Mouse (Mus musculus) limb, embryonic 11.5 days (tissue): ENCODE measurements around the gene Agbl1. TPM values are rescaled to one million over a fixed set of nuclear protein-coding genes. Genes with fewer than 3 reads are reported as not detected.

Experiments
- ATAC-seq: fragments of 200-750 bp; cut with Nextera tagmentation; 2 replicates; pipeline ENCODE4 v1.8.0; 2017; ENCODE audit warnings: low read depth; ENCODE audit not compliant: insufficient number of reproducible peaks, low FRiP score, low TSS enrichment
- DNase-seq: peaks from one replicate; pipeline ENCODE4 v3.0.0-alpha.2; 2015; ENCODE audit warnings: low spot score
- H3K27ac ChIP-seq: fragments of 300-500 bp; sonication (generic); replicated peaks from 2 replicates; pipeline ENCODE4 v1.5.1; 2014; ENCODE audit warnings: low read depth, mild to moderate bottlenecking, low read length
- H3K27me3 ChIP-seq: fragments of 300-500 bp; sonication (generic); 2 replicates; pipeline ENCODE4 v1.6.1; 2014; ENCODE audit warnings: mild to moderate bottlenecking, low read length, mixed read lengths; ENCODE audit not compliant: control insufficient read depth, insufficient read depth
- H3K36me3 ChIP-seq: fragments of 300-500 bp; sonication (generic); 2 replicates; pipeline ENCODE4 v1.6.1; 2014; ENCODE audit warnings: mild to moderate bottlenecking, low read length, moderate library complexity, mixed read lengths; ENCODE audit not compliant: control insufficient read depth, insufficient read depth
- H3K4me1 ChIP-seq: fragments of 300-500 bp; sonication (generic); 2 replicates; pipeline ENCODE4 v1.6.1; 2014; ENCODE audit warnings: low read length, mixed read lengths; ENCODE audit not compliant: control insufficient read depth, insufficient read depth
- H3K4me2 ChIP-seq: fragments of 300-500 bp; sonication (generic); 2 replicates; pipeline ENCODE4 v1.6.1; 2014; ENCODE audit warnings: low read depth, mild to moderate bottlenecking, moderate library complexity; ENCODE audit not compliant: severe bottlenecking
- H3K4me3 ChIP-seq: fragments of 300-500 bp; sonication (generic); 2 replicates; pipeline ENCODE4 v1.5.1; 2014; ENCODE audit warnings: low read depth, low read length
- H3K9ac ChIP-seq: fragments of 300-500 bp; sonication (generic); 2 replicates; pipeline ENCODE4 v1.6.1; 2014; ENCODE audit warnings: mild to moderate bottlenecking, low read length
- H3K9me3 ChIP-seq: fragments of 300-500 bp; sonication (generic); 2 replicates; pipeline ENCODE4 v1.6.1; 2016; ENCODE audit warnings: low read length; ENCODE audit not compliant: control insufficient read depth
- WGBS: fragments of 180-500 bp; shearing (Covaris S2); extraction: QIAGEN DNeasy Blood & Tissue Kit; methylation state at CpG from one replicate; pipeline ENCODE4 v1.1.7; 2014; 5-methylcytosine and 5-hydroxymethylcytosine counted together
- polyA plus RNA-seq: library from polyadenylated mRNA; unstranded; fragments of >200 nt; fragmentation: Nextera tagmentation; extraction: Ambion mirVana; gene quantifications from 2 replicates; pipeline ENCODE4 v1.2.1, GENCODE M21; 2014

Agbl1 gene
- polyA plus RNA-seq, 1 experiment from 2014 or later = not detected

DNA sequence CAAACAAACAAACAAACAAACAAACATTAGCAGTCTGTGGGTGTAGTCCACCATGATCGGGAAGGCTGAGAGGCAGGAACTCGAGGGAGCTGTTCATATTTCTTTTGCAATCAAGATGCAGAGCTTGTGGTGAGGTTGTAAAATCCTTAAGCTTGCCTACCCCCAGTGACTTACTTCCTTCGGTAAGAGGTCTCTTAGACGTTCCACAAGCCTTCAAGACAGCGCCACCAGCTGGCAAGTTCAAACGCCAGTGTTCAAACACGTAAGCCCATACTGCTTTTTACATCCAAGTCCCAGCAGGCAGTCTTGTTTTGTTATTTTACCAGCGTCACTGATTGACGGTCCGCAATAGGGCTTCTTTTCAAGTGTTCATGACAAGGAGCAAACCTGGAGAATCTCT is 123.8 kb downstream of the Agbl1 start:
- Histone ChIP-seq H3K4me2 (no peak overlapping the region), H3K4me1 (no peaks in the 10 kb centered on the region), H3K4me3 (no peak overlapping the region), H3K27me3 (no peaks in the 10 kb centered on the region), H3K9ac (no peak overlapping the region), H3K36me3 (no peaks in the 10 kb centered on the region), H3K9me3 (no peaks in the 10 kb centered on the region), H3K27ac (no peak overlapping the region)
- WGBS = 47% methylated on average over 10 of the region's 10 CpGs
- DNase-seq (peak; percentile 50), ATAC-seq (no peak)

DNA sequence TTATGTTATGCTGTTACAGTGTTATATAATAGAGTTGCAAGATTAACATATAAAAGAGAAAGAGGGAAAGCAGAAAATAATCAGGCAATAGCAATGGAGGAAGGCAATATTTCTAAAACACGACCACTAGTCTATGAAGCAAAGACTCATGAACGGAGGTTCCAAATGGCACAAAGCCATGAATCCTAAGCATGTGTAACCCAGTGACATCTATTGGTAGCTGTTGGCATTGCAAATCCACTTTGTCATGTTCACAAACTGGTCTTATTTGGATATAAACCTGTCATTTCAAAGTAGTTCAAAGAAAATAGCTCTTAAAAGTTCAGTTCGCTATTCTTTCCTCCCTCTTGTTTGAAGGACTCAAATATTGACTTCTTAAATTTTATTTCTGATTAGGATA is 124.8 kb downstream of the Agbl1 start:
- H3K4me3 ChIP-seq = no peak overlapping the region
- peak; percentile 38 for DNase-seq
- H3K9ac ChIP-seq = no peak overlapping the region
- no peaks in the 10 kb centered on the region for H3K4me1 ChIP-seq
- H3K36me3 ChIP-seq = no peaks in the 10 kb centered on the region
- H3K9me3 ChIP-seq = no peaks in the 10 kb centered on the region
- H3K27me3 ChIP-seq = no peaks in the 10 kb centered on the region
- 40% methylated on average over 3 of the region's 3 CpGs for WGBS
- no peak for ATAC-seq
- no peak overlapping the region for H3K27ac ChIP-seq
- no peak overlapping the region for H3K4me2 ChIP-seq

- DNase-seq = no peak
- WGBS = 93% methylated on average over 4 of the region's 4 CpGs
Measured at GRCm38 (mm10) chr7:76371269-76371668, 141.6 kb downstream of the Agbl1 start.

DNA sequence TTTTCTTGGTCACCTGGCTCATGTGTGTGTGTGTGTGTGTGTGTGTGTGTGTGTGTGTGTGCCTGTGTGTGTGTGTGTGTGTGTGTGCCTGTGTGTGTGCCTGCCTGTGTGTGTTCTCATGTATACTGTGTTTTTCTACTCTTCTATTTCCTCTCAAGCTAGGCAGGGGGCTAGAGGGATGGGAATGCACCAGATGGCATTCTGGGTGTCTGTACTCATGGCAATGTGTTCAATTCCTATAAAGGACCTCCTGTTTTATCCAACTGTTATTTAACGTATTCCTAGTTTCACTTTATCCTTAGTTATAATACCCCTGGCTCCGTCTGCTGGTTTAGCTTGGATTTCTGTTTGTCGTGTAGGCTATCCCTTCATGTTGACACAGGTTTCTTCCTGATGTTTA is 149.8 kb downstream of the Agbl1 start:
- H3K9ac ChIP-seq = no peak overlapping the region
- DNase-seq = no peak
- H3K4me3 ChIP-seq = no peak overlapping the region
- no peaks in the 10 kb centered on the region for H3K36me3 ChIP-seq
- no peak overlapping the region for H3K4me2 ChIP-seq
- no peak overlapping the region for H3K27ac ChIP-seq
- WGBS = 94% methylated on average over 3 of the region's 3 CpGs
- no peak for ATAC-seq
- no peaks in the 10 kb centered on the region for H3K9me3 ChIP-seq
- H3K27me3 ChIP-seq = no peaks in the 10 kb centered on the region
- H3K4me1 ChIP-seq = no peaks in the 10 kb centered on the region

More at GRCm38 (mm10) chr7:76371269-76371668, 141.6 kb downstream of the Agbl1 start:
- Histone ChIP-seq H3K27me3 (no peaks in the 10 kb centered on the region), H3K36me3 (no peaks in the 10 kb centered on the region), H3K27ac (no peak overlapping the region), H3K4me2 (no peak overlapping the region), H3K9me3 (no peaks in the 10 kb centered on the region), H3K9ac (no peak overlapping the region), H3K4me1 (no peaks in the 10 kb centered on the region), H3K4me3 (no peak overlapping the region)
- no peak for ATAC-seq

- H3K4me1 ChIP-seq = no peaks in the 10 kb centered on the region
- no peak overlapping the region for H3K27ac ChIP-seq
- ATAC-seq = no peak
- no peak overlapping the region for H3K9ac ChIP-seq
- H3K36me3 ChIP-seq = no peaks in the 10 kb centered on the region
- WGBS = 78% methylated on average over 2 of the region's 2 CpGs
- no peak overlapping the region for H3K4me2 ChIP-seq
- DNase-seq = no peak
- no peaks in the 10 kb centered on the region for H3K27me3 ChIP-seq
- no peaks in the 10 kb centered on the region for H3K9me3 ChIP-seq
- H3K4me3 ChIP-seq = no peak overlapping the region
Measured at GRCm38 (mm10) chr7:76381986-76382385, 152.3 kb downstream of the Agbl1 start.

- no peak for DNase-seq
- Histone ChIP-seq H3K4me3 (no peak overlapping the region), H3K36me3 (no peaks in the 10 kb centered on the region), H3K9ac (no peak overlapping the region), H3K27ac (no peak overlapping the region), H3K9me3 (no peaks in the 10 kb centered on the region), H3K4me2 (no peak overlapping the region), H3K27me3 (no peaks in the 10 kb centered on the region), H3K4me1 (no peaks in the 10 kb centered on the region)
- 82% methylated on average over 5 of the region's 5 CpGs for WGBS
- no peak for ATAC-seq
Measured at GRCm38 (mm10) chr7:76389240-76389639, 159.6 kb downstream of the Agbl1 start.

- H3K27ac ChIP-seq = no peak overlapping the region
- no peak for ATAC-seq
Measured at GRCm38 (mm10) chr7:76392296-76392940, 162.7 kb downstream of the Agbl1 start.

DNA sequence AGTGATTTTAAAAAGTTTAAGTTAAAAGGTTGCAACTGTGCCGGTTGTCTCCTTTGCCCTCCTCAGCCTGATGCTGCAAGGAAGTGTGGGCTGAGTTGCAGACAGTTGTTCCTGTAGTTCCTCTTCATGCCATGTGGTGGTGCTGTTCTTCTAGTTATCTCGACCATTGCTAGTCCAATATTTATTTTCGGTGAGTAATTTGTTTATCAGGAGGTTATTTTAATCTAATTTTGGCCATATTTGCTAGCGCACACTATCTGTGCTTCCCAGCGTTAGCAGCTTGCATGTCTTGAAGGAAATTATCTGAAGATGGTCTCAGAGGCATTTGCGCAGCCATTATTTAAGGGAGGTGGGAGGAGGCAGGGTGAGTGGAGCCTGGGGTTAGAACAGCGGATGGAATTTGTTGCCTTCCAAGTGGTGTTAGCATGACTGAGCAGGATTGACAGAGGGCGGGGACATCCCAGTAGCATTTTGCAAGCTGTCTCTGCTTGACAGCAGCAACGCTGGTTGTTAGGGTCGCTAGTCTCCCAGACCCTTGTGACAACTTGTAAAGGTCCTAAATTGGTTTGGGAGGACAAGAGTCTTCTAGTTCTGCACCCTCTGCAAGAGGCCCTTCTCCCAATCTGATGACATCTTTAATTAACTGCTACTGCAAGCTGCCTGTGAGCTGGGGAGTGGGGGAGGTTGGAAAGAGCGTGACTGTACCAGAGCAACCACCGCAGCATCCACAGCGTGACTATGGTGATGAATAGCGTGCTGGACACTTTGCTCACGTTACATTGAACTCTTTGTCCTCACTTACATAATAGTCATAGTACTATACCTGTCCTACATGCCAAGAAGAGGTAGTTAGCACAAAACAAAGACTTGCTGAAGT is 163.5 kb downstream of the Agbl1 start:
- Histone ChIP-seq H3K27me3 (no peaks in the 10 kb centered on the region), H3K9me3 (no peaks in the 10 kb centered on the region), H3K4me2 (peak overlapping the region; percentile 37; the same call in 1 of the 2 replicates), H3K27ac (no peak overlapping the region), H3K36me3 (no peaks in the 10 kb centered on the region), H3K4me3 (no peak overlapping the region), H3K4me1 (no peaks in the 10 kb centered on the region), H3K9ac (no peak overlapping the region)
- peak; percentile 65; the same call in 1 of the 2 replicates for ATAC-seq
- DNase-seq = peak; percentile 64
- 21% methylated on average over 15 of the region's 15 CpGs for WGBS

More at GRCm38 (mm10) chr7:76392296-76392940, 162.7 kb downstream of the Agbl1 start:
- no peaks in the 10 kb centered on the region for H3K4me1 ChIP-seq
- 29% methylated on average over 15 of the region's 15 CpGs for WGBS
- no peak overlapping the region for H3K9ac ChIP-seq
- H3K27me3 ChIP-seq = no peaks in the 10 kb centered on the region
- H3K36me3 ChIP-seq = no peaks in the 10 kb centered on the region
- H3K4me2 ChIP-seq = peak overlapping the region; percentile 37; the same call in 1 of the 2 replicates
- no peaks in the 10 kb centered on the region for H3K9me3 ChIP-seq
- H3K4me3 ChIP-seq = no peak overlapping the region
- no peak for DNase-seq
